Mouse (Mus musculus) limb, embryonic 12.5 days (tissue): ENCODE measurements at regions not wholly inside any gene's neighbourhood (a gene's known extent, or its start where the extent isn't known, plus 50 kb on each side); places are given as distances from the start of the nearest gene placed in this dataset.

ENCODE experiments used
- ATAC-seq: fragments of 200-750 bp; cut with Nextera tagmentation; 2 replicates; pipeline ENCODE4 v1.8.0; 2017; ENCODE audit warnings: low read depth, moderate TSS enrichment; ENCODE audit not compliant: insufficient number of reproducible peaks, insufficient read depth, low FRiP score, low TSS enrichment
- H3K27ac ChIP-seq: fragments of 300-500 bp; sonication (generic); 2 replicates; pipeline ENCODE4 v1.5.1; 2016; ENCODE audit warnings: mild to moderate bottlenecking, moderate library complexity
- H3K27me3 ChIP-seq: fragments of 300-500 bp; sonication (generic); 2 replicates; pipeline ENCODE4 v1.6.1; 2016; ENCODE audit warnings: mild to moderate bottlenecking, moderate library complexity
- H3K36me3 ChIP-seq: fragments of 300-500 bp; sonication (generic); 2 replicates; pipeline ENCODE4 v1.6.1; 2016; ENCODE audit warnings: mild to moderate bottlenecking, moderate library complexity
- H3K4me1 ChIP-seq: fragments of 300-500 bp; sonication (generic); replicated peaks from 2 replicates; pipeline ENCODE4 v1.6.1; 2016
- H3K4me2 ChIP-seq: fragments of 300-500 bp; sonication (generic); 2 replicates; pipeline ENCODE4 v1.6.1; 2016; ENCODE audit warnings: mild to moderate bottlenecking, moderate library complexity
- H3K4me3 ChIP-seq: fragments of 300-500 bp; sonication (generic); replicated peaks from 2 replicates; pipeline ENCODE4 v1.5.1; 2016; ENCODE audit warnings: mild to moderate bottlenecking
- H3K9ac ChIP-seq: fragments of 300-500 bp; sonication (generic); replicated peaks from 2 replicates; pipeline ENCODE4 v1.6.1; 2016; ENCODE audit warnings: mild to moderate bottlenecking, moderate library complexity
- H3K9me3 ChIP-seq: fragments of 300-500 bp; sonication (generic); 2 replicates; pipeline ENCODE4 v1.6.1; 2016; ENCODE audit warnings: mild to moderate bottlenecking, moderate library complexity
- WGBS: fragments of 180-500 bp; shearing (Covaris S2); methylation state at CpG from one replicate; pipeline ENCODE4 v1.1.7; 2016; 5-methylcytosine and 5-hydroxymethylcytosine counted together

GRCm38 (mm10) chr19:21214253-21214652 lies 57.8 kb upstream of the Zfand5 start:
- ATAC-seq, result no peak
- WGBS, result 91% methylated on average over 4 of the region's 4 CpGs
- Histone ChIP-seq H3K4me2 (no peak overlapping the region), H3K4me3 (no peak overlapping the region), H3K36me3 (no peaks in the 10 kb centered on the region), H3K27me3 (no peaks in the 10 kb centered on the region), H3K4me1 (no peaks in the 10 kb centered on the region), H3K27ac (no peak overlapping the region), H3K9ac (no peak overlapping the region), H3K9me3 (no peaks in the 10 kb centered on the region)

GRCm38 (mm10) chr19:21193461-21193860 lies 78.6 kb upstream of the Zfand5 start:
- WGBS, result 56% methylated on average over 10 of the region's 10 CpGs
- Histone ChIP-seq H3K36me3 (no peaks in the 10 kb centered on the region), H3K4me2 (no peak overlapping the region), H3K9ac (no peak overlapping the region), H3K4me3 (no peak overlapping the region), H3K4me1 (no peaks in the 10 kb centered on the region), H3K9me3 (no peaks in the 10 kb centered on the region), H3K27ac (no peak overlapping the region), H3K27me3 (no peaks in the 10 kb centered on the region)
- ATAC-seq, result no peak

GRCm38 (mm10) chr19:21192576-21192975 lies 79.5 kb upstream of the Zfand5 start:
- Histone ChIP-seq H3K4me2 (no peak overlapping the region), H3K27ac (no peak overlapping the region), H3K27me3 (no peaks in the 10 kb centered on the region), H3K36me3 (no peaks in the 10 kb centered on the region), H3K4me3 (no peak overlapping the region), H3K9ac (no peak overlapping the region), H3K4me1 (no peaks in the 10 kb centered on the region), H3K9me3 (no peaks in the 10 kb centered on the region)
- WGBS, result 80% methylated on average over 6 of the region's 6 CpGs
- ATAC-seq, result no peak

- H3K27ac ChIP-seq, result no peak overlapping the region
- H3K9ac ChIP-seq, result no peak overlapping the region
- no peak overlapping the region for H3K4me2 ChIP-seq
- no peak for ATAC-seq
- H3K27me3 ChIP-seq, result no peaks in the 10 kb centered on the region
- H3K9me3 ChIP-seq, result no peaks in the 10 kb centered on the region
- WGBS, result 64% methylated on average over 4 of the region's 4 CpGs
- H3K4me1 ChIP-seq, result no peaks in the 10 kb centered on the region
- no peak overlapping the region for H3K4me3 ChIP-seq
- H3K36me3 ChIP-seq, result no peaks in the 10 kb centered on the region
These were observed 82.9 kb upstream of the Zfand5 start for GRCm38 (mm10) chr19:21189216-21189615.

GRCm38 (mm10) chr19:21186656-21187055 lies 85.4 kb upstream of the Zfand5 start:
- Histone ChIP-seq H3K27me3 (no peaks in the 10 kb centered on the region), H3K9me3 (no peaks in the 10 kb centered on the region), H3K4me3 (no peak overlapping the region), H3K4me1 (no peaks in the 10 kb centered on the region), H3K4me2 (no peak overlapping the region), H3K9ac (no peak overlapping the region), H3K36me3 (no peaks in the 10 kb centered on the region), H3K27ac (no peak overlapping the region)
- no peak for ATAC-seq
- 92% methylated on average over 1 of the region's 1 CpGs for WGBS

- ATAC-seq, result no peak
- Histone ChIP-seq H3K9ac (no peak overlapping the region), H3K4me1 (no peaks in the 10 kb centered on the region), H3K4me2 (no peak overlapping the region), H3K27ac (no peak overlapping the region), H3K4me3 (no peak overlapping the region), H3K27me3 (no peaks in the 10 kb centered on the region), H3K36me3 (no peaks in the 10 kb centered on the region), H3K9me3 (no peaks in the 10 kb centered on the region)
- WGBS, result 84% methylated on average over 1 of the region's 1 CpGs
These were observed 86.1 kb upstream of the Zfand5 start for GRCm38 (mm10) chr19:21186016-21186415.

- Histone ChIP-seq H3K4me3 (no peak overlapping the region), H3K27me3 (no peaks in the 10 kb centered on the region), H3K27ac (no peak overlapping the region), H3K9me3 (no peaks in the 10 kb centered on the region), H3K4me1 (no peaks in the 10 kb centered on the region), H3K4me2 (no peak overlapping the region), H3K36me3 (no peaks in the 10 kb centered on the region), H3K9ac (no peak overlapping the region)
- no peak for ATAC-seq
- 87% methylated on average over 4 of the region's 4 CpGs for WGBS
These were observed 89.0 kb upstream of the Zfand5 start for GRCm38 (mm10) chr19:21183028-21183427.

GRCm38 (mm10) chr19:21179886-21180285 lies 92.2 kb upstream of the Zfand5 start:
- Histone ChIP-seq H3K27me3 (no peaks in the 10 kb centered on the region), H3K27ac (no peak overlapping the region), H3K4me3 (no peak overlapping the region), H3K9ac (no peak overlapping the region), H3K4me1 (no peaks in the 10 kb centered on the region), H3K36me3 (no peaks in the 10 kb centered on the region), H3K9me3 (no peaks in the 10 kb centered on the region), H3K4me2 (no peak overlapping the region)
- WGBS, result 94% methylated on average over 1 of the region's 1 CpGs
- ATAC-seq, result no peak

- Histone ChIP-seq H3K36me3 (no peaks in the 10 kb centered on the region), H3K4me2 (no peak overlapping the region), H3K27me3 (no peaks in the 10 kb centered on the region), H3K4me3 (no peak overlapping the region), H3K27ac (no peak overlapping the region), H3K9ac (no peak overlapping the region), H3K4me1 (no peaks in the 10 kb centered on the region), H3K9me3 (no peaks in the 10 kb centered on the region)
- 56% methylated on average over 3 of the region's 3 CpGs for WGBS
- ATAC-seq, result no peak
These were observed 96.6 kb upstream of the Zfand5 start for GRCm38 (mm10) chr19:21175426-21175831.

GRCm38 (mm10) chr19:21174636-21175035 lies 97.4 kb upstream of the Zfand5 start:
- Histone ChIP-seq H3K9ac (no peak overlapping the region), H3K36me3 (no peaks in the 10 kb centered on the region), H3K9me3 (no peaks in the 10 kb centered on the region), H3K4me1 (no peaks in the 10 kb centered on the region), H3K4me3 (no peak overlapping the region), H3K27me3 (no peaks in the 10 kb centered on the region), H3K4me2 (no peak overlapping the region), H3K27ac (no peak overlapping the region)
- WGBS, result 67% methylated on average over 5 of the region's 5 CpGs
- ATAC-seq, result no peak

- ATAC-seq, result no peak
- H3K4me2 ChIP-seq, result no peak overlapping the region
- H3K27ac ChIP-seq, result no peak overlapping the region
- H3K27me3 ChIP-seq, result no peaks in the 10 kb centered on the region
- WGBS, result 69% methylated on average over 5 of the region's 5 CpGs
- H3K36me3 ChIP-seq, result no peaks in the 10 kb centered on the region
- H3K9me3 ChIP-seq, result no peaks in the 10 kb centered on the region
- H3K9ac ChIP-seq, result no peak overlapping the region
- no peaks in the 10 kb centered on the region for H3K4me1 ChIP-seq
- H3K4me3 ChIP-seq, result no peak overlapping the region
These were observed 98.1 kb upstream of the Zfand5 start for GRCm38 (mm10) chr19:21173896-21174483.

- no peak for ATAC-seq
- Histone ChIP-seq H3K4me3 (no peak overlapping the region), H3K4me2 (no peak overlapping the region), H3K36me3 (no peaks in the 10 kb centered on the region), H3K9me3 (no peaks in the 10 kb centered on the region), H3K27me3 (no peaks in the 10 kb centered on the region), H3K4me1 (peaks cover 10% of the 10 kb centered on the region), H3K9ac (no peak overlapping the region), H3K27ac (no peak overlapping the region)
- WGBS, result 63% methylated on average over 2 of the region's 2 CpGs
These were observed 100.9 kb upstream of the Zfand5 start for GRCm38 (mm10) chr19:21171191-21171590.
